Mouse (Mus musculus) megakaryocyte, adult 5-6 weeks (primary cell): ENCODE results near the gene Ntrk1. TPM values are rescaled to one million over a fixed set of nuclear protein-coding genes. Genes with fewer than 3 reads are reported as not detected.

Experiments used
- ATAC-seq: 2 replicates; pipeline ENCODE4 v1.8.0; 2016; ENCODE audit warnings: mild to moderate bottlenecking, inconsistent platforms; ENCODE audit not compliant: poor library complexity, severe bottlenecking
- total RNA-seq, 2 experiments: library from RNA; stranded (forward) in 1 of 2; stranded (reverse) in 1 of 2; fragments of 153-499, 151-499 nt in 1 of 2; fragments of 221-1000, 200-1000 nt in 1 of 2; gene quantifications; 2 replicates each; pipeline versions ENCODE4 v1.2.3 to v1.2.4; 2015 to 2017

The Ntrk1 gene
- total RNA-seq, 2 experiments from 2014 or later, result not detected

- ATAC-seq, result no peak
Measured at GRCm38 (mm10) chr3:87756488-87756887, 38.5 kb downstream of the Ntrk1 start.

GRCm38 (mm10) chr3:87755964-87756363 lies 39.0 kb downstream of the Ntrk1 start:
- ATAC-seq, result peak; percentile 90

GRCm38 (mm10) chr3:87753829-87754228 lies 41.1 kb downstream of the Ntrk1 start:
- ATAC-seq, result no peak

- no peak for ATAC-seq
Measured at GRCm38 (mm10) chr3:87752567-87752966, 42.4 kb downstream of the Ntrk1 start.

- ATAC-seq, result no peak
Measured at GRCm38 (mm10) chr3:87749977-87750376, 45.0 kb downstream of the Ntrk1 start.

- ATAC-seq, result peak; percentile 75
Measured at GRCm38 (mm10) chr3:87749036-87749435, 45.9 kb downstream of the Ntrk1 start.

GRCm38 (mm10) chr3:87748431-87748830 lies 46.5 kb downstream of the Ntrk1 start, which contains the start of gene Lrrc71:
Gene Lrrc71, minus strand, starts transcription at chr3:87748625.
- no peak for ATAC-seq

GRCm38 (mm10) chr3:87745036-87745659 lies 49.8 kb downstream of the Ntrk1 start:
- ATAC-seq, result no peak

GRCm38 (mm10) chr3:87743927-87744326 lies 51.0 kb downstream of the Ntrk1 start:
- ATAC-seq, result peak; percentile 39

GRCm38 (mm10) chr3:87742735-87743134 lies 52.2 kb downstream of the Ntrk1 start:
- ATAC-seq, result peak; percentile 73

- no peak for ATAC-seq
Measured at GRCm38 (mm10) chr3:87742013-87742412, 52.9 kb downstream of the Ntrk1 start.

GRCm38 (mm10) chr3:87738906-87739305 lies 56.1 kb downstream of the Ntrk1 start:
- ATAC-seq, result no peak

- ATAC-seq, result no peak
Measured at GRCm38 (mm10) chr3:87735335-87735734, 59.6 kb downstream of the Ntrk1 start.

GRCm38 (mm10) chr3:87733984-87734761 lies 60.8 kb downstream of the Ntrk1 start:
- no peak for ATAC-seq

GRCm38 (mm10) chr3:87733098-87733497 lies 61.9 kb downstream of the Ntrk1 start:
- ATAC-seq, result no peak

- ATAC-seq, result no peak
Measured at GRCm38 (mm10) chr3:87728696-87729095, 66.3 kb downstream of the Ntrk1 start.

Other genes with a start within 250 kb of the Ntrk1 start
- gene Arhgef11, start 177.6 kb downstream of the Ntrk1 start, total RNA-seq (2015), result 18.9 and 20.3 TPM in 2 replicates
- gene Arhgef11, start 177.6 kb downstream of the Ntrk1 start, total RNA-seq (2017), result 14.1 and 19.8 TPM in 2 replicates
- gene Lrrc71, start 46.5 kb downstream of the Ntrk1 start, total RNA-seq (2015), result not detected in 2 replicates
- 0.04 TPM in 1 of 2 replicates, not detected in the other for gene Lrrc71, start 46.5 kb downstream of the Ntrk1 start, total RNA-seq (2017)
- not detected in 2 replicates for gene Insrr, start 1.8 kb upstream of the Ntrk1 start, total RNA-seq (2015)
- gene Insrr, start 1.8 kb upstream of the Ntrk1 start, total RNA-seq (2017), result not detected in 2 replicates
- 1.9 and 4.8 TPM in 2 replicates for gene Pear1, start 29.1 kb upstream of the Ntrk1 start, total RNA-seq (2015)
- 0.77 and 2.6 TPM in 2 replicates for gene Pear1, start 29.1 kb upstream of the Ntrk1 start, total RNA-seq (2017)
- gene Sh2d2a, start 51.6 kb upstream of the Ntrk1 start, total RNA-seq (2015), result 1.9 and 2.7 TPM in 2 replicates
- 0.70 and 1.4 TPM in 2 replicates for gene Sh2d2a, start 51.6 kb upstream of the Ntrk1 start, total RNA-seq (2017)
- 16.8 and 18.9 TPM in 2 replicates for gene Prcc, start 90.4 kb upstream of the Ntrk1 start, total RNA-seq (2015)
- gene Prcc, start 90.4 kb upstream of the Ntrk1 start, total RNA-seq (2017), result 18.5 and 22.2 TPM in 2 replicates
- 131 and 154 TPM in 2 replicates for gene Hdgf, start 111.2 kb upstream of the Ntrk1 start, total RNA-seq (2015)
- gene Hdgf, start 111.2 kb upstream of the Ntrk1 start, total RNA-seq (2017), result 217 and 229 TPM in 2 replicates
- 134 and 135 TPM in 2 replicates for gene Mrpl24, start 124.3 kb upstream of the Ntrk1 start, total RNA-seq (2015)
- gene Mrpl24, start 124.3 kb upstream of the Ntrk1 start, total RNA-seq (2017), result 99.8 and 106 TPM in 2 replicates
- gene Isg20l2, start 135.2 kb upstream of the Ntrk1 start, total RNA-seq (2015), result 27.5 and 28.8 TPM in 2 replicates
- gene Isg20l2, start 135.2 kb upstream of the Ntrk1 start, total RNA-seq (2017), result 25.0 and 26.3 TPM in 2 replicates
- 7.2 and 7.8 TPM in 2 replicates for gene Rrnad1, start 135.6 kb upstream of the Ntrk1 start, total RNA-seq (2015)
- 8.7 and 10.2 TPM in 2 replicates for gene Rrnad1, start 135.6 kb upstream of the Ntrk1 start, total RNA-seq (2017)
- gene Crabp2, start 153.5 kb upstream of the Ntrk1 start, total RNA-seq (2015), result 1.3 TPM in 1 of 2 replicates, not detected in the other
- not detected in 2 replicates for gene Crabp2, start 153.5 kb upstream of the Ntrk1 start, total RNA-seq (2017)
- gene Nes, start 175.9 kb upstream of the Ntrk1 start, total RNA-seq (2015), result not detected in 2 replicates
- gene Nes, start 175.9 kb upstream of the Ntrk1 start, total RNA-seq (2017), result not detected in 2 replicates
- not detected in 2 replicates for gene Bcan, start 205.1 kb upstream of the Ntrk1 start, total RNA-seq (2015)
- gene Bcan, start 205.1 kb upstream of the Ntrk1 start, total RNA-seq (2017), result not detected in 2 replicates
- gene Hapln2, start 232.4 kb upstream of the Ntrk1 start, total RNA-seq (2015), result not detected in 2 replicates
- not detected in 2 replicates for gene Hapln2, start 232.4 kb upstream of the Ntrk1 start, total RNA-seq (2017)
- gene Gpatch4, start 247.9 kb upstream of the Ntrk1 start, total RNA-seq (2015), result 7.3 TPM in 2 replicates
- gene Gpatch4, start 247.9 kb upstream of the Ntrk1 start, total RNA-seq (2017), result 9.5 and 10.1 TPM in 2 replicates